Mouse (Mus musculus): Measurements from ENCODE around the gene Phldb2. TPM values are rescaled to one million over a fixed set of nuclear protein-coding genes. Genes with fewer than 3 reads are reported as not detected.

Phldb2 gene
- polyA plus RNA-seq, 1 experiment from 2014 or later: 17.4 TPM

DNA sequence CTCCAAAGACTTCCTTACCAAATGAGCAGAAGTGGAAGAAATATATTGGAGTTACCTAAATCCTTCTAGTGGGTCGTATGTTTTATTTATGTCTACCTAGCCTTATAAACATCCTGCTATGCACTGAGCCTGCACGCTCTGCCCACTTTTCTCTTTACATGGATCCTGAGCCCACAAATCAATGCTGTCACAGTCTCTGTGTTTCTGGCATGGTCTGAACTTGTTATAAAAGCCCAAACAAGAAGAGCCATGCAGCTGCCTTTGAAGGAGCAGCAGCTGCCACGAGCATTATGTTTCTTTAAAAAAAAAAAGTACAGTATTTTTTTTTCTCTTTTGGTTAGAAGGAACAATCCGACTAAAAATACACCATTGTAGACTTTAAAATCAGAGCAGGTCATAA is 186.0 kb downstream of the Phldb2 start:
- no peak overlapping the region for H3K4me3 ChIP-seq
- WGBS (ENCODE audit: insufficient replicate concordance): 70% methylated on average over 4 of the region's 4 CpGs
- ATAC-seq: no peak
- H3K9me3 ChIP-seq (replicated peaks): no peaks in the 10 kb centered on the region
- peaks cover 11% of the 10 kb centered on the region; the same call in 1 of the 2 replicates for H3K36me3 ChIP-seq
- H3K27ac ChIP-seq: no peak overlapping the region
- H3K4me1 ChIP-seq: no peaks in the 10 kb centered on the region
- H3K4me2 ChIP-seq: no peak overlapping the region
- H3K9ac ChIP-seq: no peak overlapping the region
- H3K27me3 ChIP-seq (replicated peaks): no peaks in the 10 kb centered on the region

DNA sequence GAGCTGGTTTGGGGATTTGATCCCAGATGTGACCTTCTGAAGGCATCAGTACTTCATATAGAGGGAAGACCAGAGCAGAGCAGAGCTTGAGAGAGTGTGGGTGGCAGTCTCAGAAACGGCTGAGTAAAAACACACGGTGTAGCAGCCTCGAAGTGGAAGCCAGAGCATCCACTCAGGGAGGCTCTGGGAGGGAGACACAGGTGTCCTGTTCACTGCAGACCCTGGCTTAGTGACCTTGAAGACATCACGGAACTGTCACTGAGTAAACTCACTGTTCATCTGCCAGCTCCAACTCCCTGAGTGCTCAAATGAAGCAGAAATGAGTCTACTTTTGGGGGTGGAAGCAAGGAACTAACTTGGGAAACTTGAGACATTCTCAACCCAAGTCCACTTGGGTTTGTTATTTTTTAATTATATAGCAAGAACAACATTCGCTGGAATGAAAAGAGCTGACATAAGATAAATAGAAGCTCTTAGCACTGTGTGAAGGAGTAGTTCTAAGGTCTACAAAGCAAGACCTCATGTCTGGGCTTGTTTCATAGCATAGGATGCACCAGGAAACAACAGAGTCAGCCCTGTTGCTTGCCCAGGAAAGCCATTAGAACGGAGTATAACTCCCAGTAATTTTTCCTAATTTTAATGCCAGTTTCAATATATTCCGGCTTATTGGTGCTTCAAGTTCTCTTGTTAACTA is 187.4 kb downstream of the Phldb2 start:
- WGBS (ENCODE audit: insufficient replicate concordance): 70% methylated on average over 7 of the region's 7 CpGs
- Histone ChIP-seq H3K4me2 (no peak overlapping the region), H3K27ac (no peak overlapping the region), H3K4me1 (no peaks in the 10 kb centered on the region), H3K9ac (no peak overlapping the region), H3K36me3 (peaks cover 11% of the 10 kb centered on the region; the same call in 1 of the 2 replicates), H3K9me3 (replicated peaks) (no peaks in the 10 kb centered on the region), H3K27me3 (replicated peaks) (no peaks in the 10 kb centered on the region), H3K4me3 (no peak overlapping the region)
- no peak for ATAC-seq

DNA sequence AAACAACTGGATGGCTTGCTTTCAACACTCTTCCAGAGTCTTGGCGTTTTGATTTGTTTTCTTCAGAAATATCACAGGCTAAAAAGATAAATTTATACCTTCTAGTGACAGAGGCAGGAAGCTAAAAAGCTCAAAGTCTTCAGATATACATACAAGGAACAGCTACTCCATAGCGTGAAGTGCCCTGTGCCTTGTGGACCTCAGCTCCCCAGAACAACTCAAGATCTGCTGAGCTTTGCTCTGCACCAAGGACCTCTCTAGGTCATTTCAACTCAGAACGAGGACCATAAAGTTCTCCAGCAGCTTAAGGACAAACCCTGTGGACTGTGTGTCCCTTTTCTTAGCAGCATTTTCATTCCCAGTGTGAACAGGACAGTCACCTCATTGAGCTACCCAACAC is 188.3 kb downstream of the Phldb2 start:
- no peak for ATAC-seq
- Histone ChIP-seq H3K9me3 (replicated peaks) (no peaks in the 10 kb centered on the region), H3K4me3 (no peak overlapping the region), H3K36me3 (peaks cover 8% of the 10 kb centered on the region; the same call in 1 of the 2 replicates), H3K4me2 (no peak overlapping the region), H3K27me3 (replicated peaks) (no peaks in the 10 kb centered on the region), H3K27ac (no peak overlapping the region), H3K9ac (no peak overlapping the region), H3K4me1 (no peaks in the 10 kb centered on the region)
- 66% methylated on average over 3 of the region's 3 CpGs for WGBS (ENCODE audit: insufficient replicate concordance)

DNA sequence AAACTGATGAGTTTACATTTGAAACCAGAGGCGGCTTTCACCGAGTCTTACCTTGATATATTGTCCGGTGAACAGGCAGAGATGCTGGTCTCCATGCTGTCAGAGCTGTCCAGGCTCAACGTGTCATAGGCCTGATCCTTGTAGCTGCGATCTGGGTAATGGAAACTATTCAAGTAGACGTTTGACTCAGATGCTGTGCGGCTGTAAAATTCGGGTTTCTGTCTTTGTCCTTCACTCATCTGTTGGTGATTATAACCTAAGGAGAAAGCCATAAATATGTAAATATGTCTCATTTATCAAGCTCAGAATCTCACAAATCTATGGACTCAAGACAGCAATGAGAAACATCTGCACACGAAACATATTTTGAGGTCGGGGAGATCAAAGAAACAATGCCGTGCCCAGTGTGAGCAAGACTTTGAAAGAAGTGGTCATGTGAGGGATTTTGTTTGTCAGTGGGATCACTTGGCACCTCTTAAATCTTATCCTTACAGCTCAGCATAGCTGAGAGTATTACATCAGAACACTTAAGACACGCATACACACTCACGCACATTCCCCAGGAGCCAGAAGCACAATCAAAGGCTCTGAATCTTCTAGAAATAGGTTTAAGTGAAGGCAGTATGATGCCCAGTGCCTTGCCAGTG is 190.4 kb downstream of the Phldb2 start:
- peaks cover 9% of the 10 kb centered on the region; the same call in 1 of the 2 replicates for H3K36me3 ChIP-seq
- no peak overlapping the region for H3K27ac ChIP-seq
- no peaks in the 10 kb centered on the region for H3K9me3 ChIP-seq (replicated peaks)
- H3K9ac ChIP-seq: no peak overlapping the region
- H3K4me1 ChIP-seq: no peaks in the 10 kb centered on the region
- no peak overlapping the region for H3K4me2 ChIP-seq
- no peaks in the 10 kb centered on the region for H3K27me3 ChIP-seq (replicated peaks)
- no peak overlapping the region for H3K4me3 ChIP-seq
- WGBS (ENCODE audit: insufficient replicate concordance): 71% methylated on average over 13 of the region's 13 CpGs
- ATAC-seq: no peak

DNA sequence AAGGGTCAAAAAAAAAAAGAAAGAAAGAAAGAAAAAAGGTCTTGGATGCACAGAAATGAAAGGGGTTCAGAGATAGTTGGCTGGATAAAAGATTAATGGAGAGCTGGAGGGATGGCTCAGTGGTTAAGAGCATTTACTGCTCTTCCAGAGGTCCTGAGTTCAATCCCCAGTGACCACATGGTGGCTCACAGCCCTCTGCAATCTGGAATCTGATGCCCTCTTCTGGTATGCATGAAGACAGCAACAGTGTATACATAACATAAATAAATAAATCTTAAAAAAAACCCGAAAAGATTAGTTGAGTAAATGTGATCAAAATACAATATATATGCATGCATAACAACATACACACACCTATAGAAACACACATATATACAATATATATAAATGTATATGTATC is 192.0 kb downstream of the Phldb2 start:
- no peak overlapping the region for H3K27ac ChIP-seq
- no peak overlapping the region for H3K4me3 ChIP-seq
- H3K9ac ChIP-seq: no peak overlapping the region
- H3K27me3 ChIP-seq (replicated peaks): no peaks in the 10 kb centered on the region
- 61% methylated on average over 1 of the region's 1 CpGs for WGBS (ENCODE audit: insufficient replicate concordance)
- H3K4me2 ChIP-seq: no peak overlapping the region
- H3K9me3 ChIP-seq (replicated peaks): no peaks in the 10 kb centered on the region
- H3K4me1 ChIP-seq: no peaks in the 10 kb centered on the region
- H3K36me3 ChIP-seq: peaks cover 13% of the 10 kb centered on the region; the same call in 1 of the 2 replicates
- no peak for ATAC-seq

DNA sequence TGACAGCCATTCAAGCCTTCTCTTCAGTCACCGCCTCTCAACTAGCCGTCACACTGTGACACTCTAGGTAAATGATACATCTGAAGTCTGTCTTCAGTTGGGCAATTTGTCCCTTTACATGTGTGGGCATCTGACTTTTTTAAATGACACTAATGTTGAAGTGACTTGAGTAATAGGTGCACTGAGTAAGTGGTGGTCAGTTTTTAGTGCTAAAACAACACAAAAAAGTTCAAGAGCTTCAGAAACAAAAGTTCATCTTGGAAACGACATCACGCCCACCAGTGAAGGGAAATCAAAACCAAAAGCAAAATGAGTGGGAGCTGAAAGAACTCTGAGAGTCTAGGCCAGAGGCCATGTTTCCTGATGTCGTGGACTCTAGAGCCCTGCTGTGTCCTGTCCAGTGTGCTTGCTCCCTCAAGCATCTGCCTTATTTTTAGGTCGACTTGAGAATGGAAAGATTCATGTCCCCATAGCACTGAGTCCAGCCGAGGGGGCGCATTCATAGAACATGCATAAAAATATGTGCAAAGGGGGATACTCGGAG is 194.6 kb downstream of the Phldb2 start:
- no peaks in the 10 kb centered on the region for H3K9me3 ChIP-seq (replicated peaks)
- H3K36me3 ChIP-seq: peaks cover 14% of the 10 kb centered on the region; the same call in 1 of the 2 replicates
- H3K4me1 ChIP-seq: no peaks in the 10 kb centered on the region
- H3K9ac ChIP-seq: no peak overlapping the region
- no peaks in the 10 kb centered on the region for H3K27me3 ChIP-seq (replicated peaks)
- H3K27ac ChIP-seq: no peak overlapping the region
- no peak overlapping the region for H3K4me3 ChIP-seq
- ATAC-seq: no peak
- no peak overlapping the region for H3K4me2 ChIP-seq
- 69% methylated on average over 9 of the region's 9 CpGs for whole genome bisulfite sequencing (ENCODE audit: insufficient replicate concordance)

DNA sequence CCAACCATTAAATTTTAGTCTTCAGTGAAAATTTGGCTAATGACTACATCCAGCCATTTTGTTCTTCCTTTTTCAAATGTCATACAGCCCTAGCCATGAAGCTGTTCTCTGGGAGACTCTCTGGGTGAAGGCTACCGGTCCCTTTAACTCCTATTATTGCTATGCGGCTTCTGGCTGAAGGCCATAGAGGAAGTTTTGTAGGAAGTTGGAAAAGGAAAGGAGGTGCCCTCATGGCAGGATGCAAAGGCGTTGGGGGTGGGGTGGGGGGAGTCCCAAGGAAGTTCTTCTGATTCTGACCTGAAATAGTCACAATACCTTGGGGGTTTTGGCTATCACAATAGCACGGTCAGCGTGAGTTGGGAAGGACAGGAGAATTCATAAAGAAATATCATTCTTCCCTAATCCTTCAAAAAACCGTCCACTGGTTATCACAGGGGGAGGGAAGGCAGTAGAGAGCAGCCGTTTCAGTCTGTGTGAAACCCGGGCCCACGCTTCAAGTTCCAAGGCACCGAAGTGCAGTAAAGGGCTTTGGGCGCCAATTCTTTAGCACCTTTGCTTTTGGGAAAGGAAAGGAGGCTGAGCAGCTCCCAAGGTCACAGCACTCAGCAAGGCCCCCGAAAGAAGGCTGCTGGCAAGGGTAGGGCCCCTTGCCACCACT is 195.8 kb downstream of the Phldb2 start:
- 57% methylated on average over 12 of the region's 12 CpGs for WGBS (ENCODE audit: insufficient replicate concordance)

DNA sequence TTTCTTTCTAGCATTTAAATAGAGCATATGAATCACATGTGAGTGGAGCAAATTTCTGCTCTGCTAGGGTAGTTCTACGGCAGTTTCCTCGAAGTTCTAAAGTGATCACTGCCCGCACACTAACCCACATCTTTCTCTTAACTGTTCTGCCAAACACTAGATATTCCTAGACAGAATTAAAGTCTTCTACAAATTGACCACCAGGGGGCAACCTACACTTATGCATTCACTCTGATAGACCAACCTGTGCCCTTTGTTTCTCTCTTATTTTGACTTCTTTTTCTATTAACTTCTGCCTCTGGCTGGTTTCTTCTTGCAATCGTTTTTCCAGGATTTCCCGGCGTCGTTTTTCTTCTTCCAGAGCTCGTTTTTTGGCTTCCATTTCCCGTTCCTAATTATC is 196.5 kb downstream of the Phldb2 start:
- Histone ChIP-seq H3K27me3 (replicated peaks) (no peaks in the 10 kb centered on the region), H3K36me3 (peaks cover 12% of the 10 kb centered on the region; the same call in 1 of the 2 replicates), H3K27ac (no peak overlapping the region), H3K9ac (no peak overlapping the region), H3K4me2 (no peak overlapping the region), H3K9me3 (replicated peaks) (no peaks in the 10 kb centered on the region), H3K4me3 (no peak overlapping the region), H3K4me1 (no peaks in the 10 kb centered on the region)
- 16% methylated on average over 9 of the region's 9 CpGs for WGBS (ENCODE audit: insufficient replicate concordance)
- ATAC-seq: no peak

More for the DNA sequence above, 195.8 kb downstream of the Phldb2 start:
- Histone ChIP-seq H3K4me1 (no peaks in the 10 kb centered on the region), H3K9me3 (replicated peaks) (no peaks in the 10 kb centered on the region), H3K27ac (no peak overlapping the region), H3K27me3 (replicated peaks) (no peaks in the 10 kb centered on the region), H3K9ac (no peak overlapping the region), H3K4me3 (no peak overlapping the region), H3K4me2 (no peak overlapping the region), H3K36me3 (peaks cover 14% of the 10 kb centered on the region; the same call in 1 of the 2 replicates)
- peak; percentile 18; the same call in 1 of the 2 replicates for ATAC-seq

DNA sequence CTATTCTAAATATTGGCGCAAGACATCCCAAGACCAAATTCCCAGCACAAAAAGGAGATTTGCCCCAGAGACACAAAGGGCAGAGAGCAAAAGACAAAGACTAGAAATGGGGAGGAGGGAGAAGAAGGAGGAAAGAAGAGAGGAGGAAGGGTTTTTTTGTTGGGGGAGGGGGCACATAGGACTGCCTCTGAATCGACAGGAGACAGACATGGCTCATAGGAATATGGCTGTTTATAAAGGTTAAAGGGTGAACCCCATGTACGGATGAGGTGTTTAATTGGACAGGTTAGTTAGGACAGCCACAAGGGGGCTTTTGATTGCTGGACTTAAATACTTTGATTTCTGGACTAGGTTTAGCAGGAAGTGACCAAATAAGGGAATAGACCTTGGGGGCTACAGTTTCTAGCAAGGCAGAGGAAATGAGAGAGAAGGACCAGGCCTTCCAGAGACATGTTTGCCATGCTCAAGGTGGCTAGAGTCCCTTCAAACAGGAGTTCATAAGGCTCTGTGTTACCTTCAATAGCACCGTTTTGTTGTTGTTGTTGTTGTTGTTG is 209.7 kb downstream of the Phldb2 start:
- peaks cover 16% of the 10 kb centered on the region for H3K36me3 ChIP-seq
- WGBS (ENCODE audit: insufficient replicate concordance): 69% methylated on average over 4 of the region's 4 CpGs
- H3K4me2 ChIP-seq: peak overlapping the region; percentile 78
- H3K9ac ChIP-seq: no peak overlapping the region
- peaks cover 16% of the 10 kb centered on the region for H3K4me1 ChIP-seq
- H3K4me3 ChIP-seq: no peak overlapping the region
- no peaks in the 10 kb centered on the region for H3K27me3 ChIP-seq (replicated peaks)
- H3K9me3 ChIP-seq (replicated peaks): no peaks in the 10 kb centered on the region
- H3K27ac ChIP-seq: no peak overlapping the region
- ATAC-seq: no peak

DNA sequence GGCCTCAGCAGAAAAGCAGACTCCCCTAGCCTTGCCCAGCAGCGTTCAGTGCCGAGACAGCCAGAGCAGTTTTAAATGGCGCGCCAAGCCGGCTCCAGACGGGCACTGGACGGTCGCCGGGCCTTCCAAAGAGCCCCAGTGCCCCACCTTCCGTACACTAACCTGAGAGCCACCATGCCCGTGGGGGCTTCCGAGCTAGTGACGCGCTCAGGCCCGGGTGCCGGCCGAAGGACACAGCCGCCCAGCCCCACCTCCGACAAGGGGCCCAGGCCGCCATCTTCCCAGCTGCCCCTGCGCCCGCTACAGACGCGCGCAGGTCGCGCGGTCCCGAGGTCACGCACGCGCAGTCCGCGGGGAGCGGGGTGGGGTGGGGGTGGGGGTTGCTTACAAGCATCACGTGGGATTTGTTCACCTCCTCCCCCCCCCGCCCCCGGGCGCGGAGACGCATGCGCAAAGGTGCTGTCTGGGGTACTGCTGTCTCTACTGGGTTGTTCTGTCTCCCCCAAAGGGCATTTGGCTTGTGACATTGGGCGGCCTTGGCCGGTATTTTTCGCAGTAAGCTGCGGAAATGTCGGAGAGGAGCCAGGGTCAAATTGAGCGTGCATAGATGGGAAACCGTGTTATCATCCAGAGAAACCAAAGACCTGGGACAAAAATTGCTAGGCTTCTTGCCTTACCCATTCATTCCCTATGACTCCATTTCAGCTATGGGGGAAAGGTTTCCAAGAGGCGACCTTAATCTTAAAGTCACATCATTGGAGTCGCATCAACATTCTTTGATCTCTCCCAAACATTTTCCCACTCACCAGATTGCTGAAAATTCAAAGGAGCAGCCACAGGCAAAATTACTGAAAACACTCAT is 210.6 kb downstream of the Phldb2 start, which contains the start of gene Abhd10:
Gene Abhd10 (minus strand): TSS at position 341 of the 862 bp plus-strand sequence.
- H3K27me3 ChIP-seq (replicated peaks): no peaks in the 10 kb centered on the region
- WGBS (ENCODE audit: insufficient replicate concordance): 2% methylated on average over 37 of the region's 51 CpGs
- peaks cover 19% of the 10 kb centered on the region for H3K36me3 ChIP-seq
- peak within 1 kb of the TSS; percentile 89 for H3K9ac ChIP-seq
- peaks cover 22% of the 10 kb centered on the region for H3K4me1 ChIP-seq
- ATAC-seq: peak; percentile 99
- peak within 1 kb of the TSS; percentile 85 for H3K27ac ChIP-seq
- peak within 1 kb of the TSS; percentile 78 for H3K4me2 ChIP-seq
- H3K9me3 ChIP-seq (replicated peaks): no peaks in the 10 kb centered on the region
- H3K4me3 ChIP-seq: peak within 1 kb of the TSS; percentile 79

DNA sequence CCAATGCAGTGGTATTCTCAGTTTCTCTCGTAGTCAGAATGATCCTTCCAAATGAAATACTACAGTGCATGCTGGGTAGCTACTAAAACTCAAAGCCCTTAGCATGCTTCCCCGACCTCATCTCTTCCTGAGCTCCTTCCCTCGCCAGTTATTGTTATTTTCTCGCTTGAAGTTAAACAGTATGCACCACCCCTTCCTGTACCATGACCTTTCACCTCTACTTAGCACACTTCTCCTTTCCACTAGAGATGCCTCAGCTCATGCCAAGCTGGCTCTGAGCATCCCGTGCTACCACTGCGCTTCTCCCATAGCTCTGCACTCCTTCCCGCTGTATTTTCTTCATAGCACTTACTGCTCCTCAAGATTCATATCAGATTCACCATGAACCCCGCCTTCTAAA is 215.5 kb downstream of the Phldb2 start:
- ATAC-seq: no peak
- no peak overlapping the region for H3K27ac ChIP-seq
- H3K36me3 ChIP-seq: peaks cover 62% of the 10 kb centered on the region
- H3K9ac ChIP-seq: no peak overlapping the region
- H3K4me2 ChIP-seq: no peak overlapping the region
- 66% methylated on average over 8 of the region's 8 CpGs for WGBS (ENCODE audit: insufficient replicate concordance)
- H3K9me3 ChIP-seq (replicated peaks): no peaks in the 10 kb centered on the region
- no peak overlapping the region for H3K4me3 ChIP-seq
- H3K4me1 ChIP-seq: peaks cover 16% of the 10 kb centered on the region
- H3K27me3 ChIP-seq (replicated peaks): no peaks in the 10 kb centered on the region

Data from liver, embryonic 12.5 days (tissue).